Mouse (Mus musculus): ENCODE results near the gene AI464131. TPM values are rescaled to one million over a fixed set of nuclear protein-coding genes. Genes with fewer than 3 reads are reported as not detected.

Gene AI464131
- polyA plus RNA-seq, 1 experiment from 2014 or later, result 2.4 TPM

- 15% methylated on average over 7 of the region's 7 CpGs for WGBS
- Histone ChIP-seq H3K27me3 (replicated peaks; ENCODE audit: control insufficient read depth, insufficient read depth, low read length) (no peaks in the 10 kb centered on the region), H3K27ac (ENCODE audit: low read depth, low read length) (peak overlapping the region; percentile 6; the same call in 1 of the 2 replicates), H3K4me3 (ENCODE audit: low read depth, low read length) (no peak overlapping the region), H3K36me3 (ENCODE audit: control insufficient read depth, insufficient read depth, low read length) (no peaks in the 10 kb centered on the region), H3K9me3 (replicated peaks; ENCODE audit: control insufficient read depth, low read length) (no peaks in the 10 kb centered on the region), H3K9ac (ENCODE audit: low read length) (peak overlapping the region; percentile 5; the same call in 1 of the 2 replicates), H3K4me2 (ENCODE audit: low read length) (no peak overlapping the region), H3K4me1 (ENCODE audit: control insufficient read depth, insufficient read depth, low read length) (peaks cover 25% of the 10 kb centered on the region)
- DNase-seq (ENCODE audit: low spot score) (peak; percentile 35), ATAC-seq (peak; percentile 6; the same call in 1 of the 2 replicates)
Observed at GRCm38 (mm10) chr4:41526553-41526952, 23.7 kb upstream of the AI464131 start.

- Histone ChIP-seq H3K4me1 (ENCODE audit: control insufficient read depth, insufficient read depth, low read length) (peaks cover 25% of the 10 kb centered on the region), H3K27ac (ENCODE audit: low read depth, low read length) (no peak overlapping the region), H3K9ac (ENCODE audit: low read length) (no peak overlapping the region), H3K4me2 (ENCODE audit: low read length) (no peak overlapping the region), H3K9me3 (replicated peaks; ENCODE audit: control insufficient read depth, low read length) (no peaks in the 10 kb centered on the region), H3K36me3 (ENCODE audit: control insufficient read depth, insufficient read depth, low read length) (peaks cover 4% of the 10 kb centered on the region), H3K4me3 (ENCODE audit: low read depth, low read length) (no peak overlapping the region), H3K27me3 (replicated peaks; ENCODE audit: control insufficient read depth, insufficient read depth, low read length) (no peaks in the 10 kb centered on the region)
- no peak for DNase-seq (ENCODE audit: low spot score)
- no peak for ATAC-seq
- WGBS, result 78% methylated on average over 9 of the region's 9 CpGs
Observed at GRCm38 (mm10) chr4:41524829-41525228, 22.0 kb upstream of the AI464131 start.

DNA sequence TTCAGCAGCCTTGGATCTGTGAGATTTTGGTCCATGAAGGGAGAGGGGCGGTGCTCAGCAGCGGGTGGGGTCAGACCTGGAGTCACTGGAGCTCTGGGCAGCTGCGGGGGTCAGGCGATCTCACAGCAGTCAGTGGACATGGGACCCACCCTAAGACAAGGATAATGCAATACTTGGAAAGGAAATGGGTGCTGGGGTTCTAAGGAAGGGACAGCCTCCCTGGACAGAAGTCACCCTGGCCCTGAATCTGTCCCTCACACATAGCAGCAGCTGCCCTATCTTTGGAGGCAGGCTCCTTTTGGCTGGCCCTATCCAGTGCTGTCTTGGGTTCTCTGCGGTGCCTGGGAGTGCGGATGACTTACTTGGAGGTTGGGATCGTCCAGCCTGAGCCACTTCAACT is 21.0 kb upstream of the AI464131 start:
- Histone ChIP-seq H3K4me3 (ENCODE audit: low read depth, low read length) (no peak overlapping the region), H3K9me3 (replicated peaks; ENCODE audit: control insufficient read depth, low read length) (no peaks in the 10 kb centered on the region), H3K27ac (ENCODE audit: low read depth, low read length) (no peak overlapping the region), H3K4me1 (ENCODE audit: control insufficient read depth, insufficient read depth, low read length) (peaks cover 22% of the 10 kb centered on the region), H3K9ac (ENCODE audit: low read length) (no peak overlapping the region), H3K36me3 (ENCODE audit: control insufficient read depth, insufficient read depth, low read length) (peaks cover 12% of the 10 kb centered on the region), H3K4me2 (ENCODE audit: low read length) (no peak overlapping the region), H3K27me3 (replicated peaks; ENCODE audit: control insufficient read depth, insufficient read depth, low read length) (no peaks in the 10 kb centered on the region)
- WGBS, result 83% methylated on average over 7 of the region's 7 CpGs
- ATAC-seq (no peak), DNase-seq (ENCODE audit: low spot score) (no peak)

- Histone ChIP-seq H3K4me1 (ENCODE audit: control insufficient read depth, insufficient read depth, low read length) (peaks cover 11% of the 10 kb centered on the region), H3K27ac (ENCODE audit: low read depth, low read length) (no peak overlapping the region), H3K27me3 (replicated peaks; ENCODE audit: control insufficient read depth, insufficient read depth, low read length) (no peaks in the 10 kb centered on the region), H3K9me3 (replicated peaks; ENCODE audit: control insufficient read depth, low read length) (no peaks in the 10 kb centered on the region), H3K36me3 (ENCODE audit: control insufficient read depth, insufficient read depth, low read length) (peaks cover 12% of the 10 kb centered on the region), H3K9ac (ENCODE audit: low read length) (no peak overlapping the region), H3K4me3 (ENCODE audit: low read depth, low read length) (no peak overlapping the region), H3K4me2 (ENCODE audit: low read length) (no peak overlapping the region)
- DNase-seq (ENCODE audit: low spot score) (peak; percentile 79), ATAC-seq (no peak)
- WGBS, result 61% methylated on average over 5 of the region's 5 CpGs
Observed at GRCm38 (mm10) chr4:41522788-41523187, 19.9 kb upstream of the AI464131 start.

DNA sequence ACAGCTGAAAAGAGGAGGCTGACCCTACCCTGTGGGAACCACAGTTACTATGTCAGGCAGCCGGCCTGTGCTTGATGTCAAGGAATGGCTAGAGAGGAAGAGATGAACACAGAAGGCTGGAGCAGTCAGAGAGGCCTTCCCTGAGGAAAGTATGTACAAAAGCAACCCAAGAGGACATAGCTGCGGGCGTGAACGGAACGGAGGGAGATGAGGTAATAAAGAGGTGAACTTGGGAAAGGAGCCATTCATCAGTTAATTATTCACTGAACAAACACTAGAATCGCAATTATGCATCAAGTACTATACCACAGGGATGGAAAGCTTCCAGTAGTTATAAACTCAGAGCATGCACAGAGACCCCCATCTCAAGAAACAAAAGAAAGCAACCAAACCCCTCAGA is 19.3 kb upstream of the AI464131 start:
- H3K9me3 ChIP-seq (replicated peaks; ENCODE audit: control insufficient read depth, low read length), result no peaks in the 10 kb centered on the region
- H3K4me3 ChIP-seq (ENCODE audit: low read depth, low read length), result no peak overlapping the region
- peak; percentile 48 for DNase-seq (ENCODE audit: low spot score)
- peak; percentile 41; the same call in 1 of the 2 replicates for ATAC-seq
- H3K4me1 ChIP-seq (ENCODE audit: control insufficient read depth, insufficient read depth, low read length), result peaks cover 5% of the 10 kb centered on the region
- H3K9ac ChIP-seq (ENCODE audit: low read length), result no peak overlapping the region
- H3K36me3 ChIP-seq (ENCODE audit: control insufficient read depth, insufficient read depth, low read length), result peaks cover 12% of the 10 kb centered on the region
- H3K4me2 ChIP-seq (ENCODE audit: low read length), result no peak overlapping the region
- no peaks in the 10 kb centered on the region for H3K27me3 ChIP-seq (replicated peaks; ENCODE audit: control insufficient read depth, insufficient read depth, low read length)
- H3K27ac ChIP-seq (ENCODE audit: low read depth, low read length), result 0 out of 2 replicates have a peak overlapping the region, but pooled peaks have one; percentile 31
- 24% methylated on average over 6 of the region's 6 CpGs for WGBS

DNA sequence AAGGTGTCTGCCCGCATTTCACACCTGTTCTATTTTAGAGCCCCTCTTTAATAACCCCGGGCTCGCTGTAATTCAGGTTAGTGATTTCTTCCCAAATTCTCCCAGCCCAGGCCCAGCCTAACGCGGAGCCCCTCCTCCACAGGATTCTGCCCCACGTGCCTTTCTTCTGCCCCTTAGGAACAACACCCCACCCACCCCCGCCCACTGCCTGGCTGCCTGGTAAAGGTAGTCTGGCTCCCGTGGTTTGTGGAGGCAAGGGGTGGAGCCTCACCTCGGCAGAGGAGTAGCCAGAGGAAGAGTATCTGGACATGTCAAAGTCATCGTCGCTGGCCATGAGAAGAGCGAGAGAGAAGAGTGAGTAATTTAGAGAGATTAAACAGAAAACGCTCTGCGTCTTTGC is 17.8 kb upstream of the AI464131 start:
- no peak overlapping the region for H3K9ac ChIP-seq (ENCODE audit: low read length)
- H3K9me3 ChIP-seq (replicated peaks; ENCODE audit: control insufficient read depth, low read length), result no peaks in the 10 kb centered on the region
- H3K27me3 ChIP-seq (replicated peaks; ENCODE audit: control insufficient read depth, insufficient read depth, low read length), result no peaks in the 10 kb centered on the region
- H3K4me2 ChIP-seq (ENCODE audit: low read length), result no peak overlapping the region
- DNase-seq (ENCODE audit: low spot score), result no peak
- no peak for ATAC-seq
- peaks cover 12% of the 10 kb centered on the region for H3K36me3 ChIP-seq (ENCODE audit: control insufficient read depth, insufficient read depth, low read length)
- no peak overlapping the region for H3K4me3 ChIP-seq (ENCODE audit: low read depth, low read length)
- H3K27ac ChIP-seq (ENCODE audit: low read depth, low read length), result no peak overlapping the region
- 48% methylated on average over 14 of the region's 14 CpGs for whole genome bisulfite sequencing
- no peaks in the 10 kb centered on the region for H3K4me1 ChIP-seq (ENCODE audit: control insufficient read depth, insufficient read depth, low read length)

GRCm38 (mm10) chr4:41519195-41519594 is 16.3 kb upstream of the AI464131 start:
- Histone ChIP-seq H3K27me3 (replicated peaks; ENCODE audit: control insufficient read depth, insufficient read depth, low read length) (no peaks in the 10 kb centered on the region), H3K4me2 (ENCODE audit: low read length) (no peak overlapping the region), H3K9ac (ENCODE audit: low read length) (no peak overlapping the region), H3K4me3 (ENCODE audit: low read depth, low read length) (no peak overlapping the region), H3K4me1 (ENCODE audit: control insufficient read depth, insufficient read depth, low read length) (no peaks in the 10 kb centered on the region), H3K36me3 (ENCODE audit: control insufficient read depth, insufficient read depth, low read length) (peaks cover 12% of the 10 kb centered on the region), H3K27ac (ENCODE audit: low read depth, low read length) (no peak overlapping the region), H3K9me3 (replicated peaks; ENCODE audit: control insufficient read depth, low read length) (no peaks in the 10 kb centered on the region)
- WGBS, result 96% methylated on average over 5 of the region's 5 CpGs
- ATAC-seq (no peak), DNase-seq (ENCODE audit: low spot score) (no peak)

- H3K36me3 ChIP-seq (ENCODE audit: control insufficient read depth, insufficient read depth, low read length), result peaks cover 12% of the 10 kb centered on the region
- H3K9me3 ChIP-seq (replicated peaks; ENCODE audit: control insufficient read depth, low read length), result no peaks in the 10 kb centered on the region
- WGBS, result 72% methylated on average over 7 of the region's 7 CpGs
- H3K4me2 ChIP-seq (ENCODE audit: low read length), result no peak overlapping the region
- DNase-seq (ENCODE audit: low spot score) (no peak), ATAC-seq (no peak)
- peaks cover 3% of the 10 kb centered on the region; the same call in 1 of the 2 replicates for H3K4me1 ChIP-seq (ENCODE audit: control insufficient read depth, insufficient read depth, low read length)
- no peaks in the 10 kb centered on the region for H3K27me3 ChIP-seq (replicated peaks; ENCODE audit: control insufficient read depth, insufficient read depth, low read length)
- no peak overlapping the region for H3K9ac ChIP-seq (ENCODE audit: low read length)
- H3K27ac ChIP-seq (ENCODE audit: low read depth, low read length), result no peak overlapping the region
- H3K4me3 ChIP-seq (ENCODE audit: low read depth, low read length), result no peak overlapping the region
Observed at GRCm38 (mm10) chr4:41518349-41518748, 15.5 kb upstream of the AI464131 start.

GRCm38 (mm10) chr4:41517233-41517632 is 14.4 kb upstream of the AI464131 start, which contains the start of gene 1110017D15Rik:
Gene 1110017D15Rik (minus strand): TSS chr4:41517333.
- Histone ChIP-seq H3K4me3 (ENCODE audit: low read depth, low read length) (no peak within 1 kb of the TSS), H3K9me3 (replicated peaks; ENCODE audit: control insufficient read depth, low read length) (no peaks in the 10 kb centered on the region), H3K27ac (ENCODE audit: low read depth, low read length) (no peak within 1 kb of the TSS), H3K4me1 (ENCODE audit: control insufficient read depth, insufficient read depth, low read length) (peaks cover 6% of the 10 kb centered on the region; the same call in 1 of the 2 replicates), H3K4me2 (ENCODE audit: low read length) (no peak within 1 kb of the TSS), H3K36me3 (ENCODE audit: control insufficient read depth, insufficient read depth, low read length) (peaks cover 12% of the 10 kb centered on the region), H3K27me3 (replicated peaks; ENCODE audit: control insufficient read depth, insufficient read depth, low read length) (no peaks in the 10 kb centered on the region), H3K9ac (ENCODE audit: low read length) (no peak within 1 kb of the TSS)
- 98% methylated on average over 2 of the region's 2 CpGs for WGBS
- ATAC-seq (no peak), DNase-seq (ENCODE audit: low spot score) (no peak)
